Mouse (Mus musculus) intestine, postnatal 0 days (tissue): ENCODE data around the gene Clasp1. TPM values are rescaled to one million over a fixed set of nuclear protein-coding genes. Genes with fewer than 3 reads are reported as not detected.

Experiments
- ATAC-seq: fragments of 200-750 bp; cut with Nextera tagmentation; 2 replicates; pipeline ENCODE4 v1.8.0; 2017; ENCODE audit warnings: mild to moderate bottlenecking, moderate TSS enrichment, moderate library complexity
- H3K27ac ChIP-seq: fragments of 300-500 bp; sonication (generic); 2 replicates; pipeline ENCODE4 v1.5.1; 2014; ENCODE audit warnings: mild to moderate bottlenecking, low read depth, low read length, moderate library complexity
- H3K27me3 ChIP-seq: fragments of 300-500 bp; sonication (generic); replicated peaks from 2 replicates; pipeline ENCODE4 v1.6.1; 2014; ENCODE audit warnings: low read length, mixed read lengths; ENCODE audit not compliant: control insufficient read depth, insufficient read depth
- H3K36me3 ChIP-seq: fragments of 300-500 bp; sonication (generic); 2 replicates; pipeline ENCODE4 v1.6.1; 2014; ENCODE audit warnings: mild to moderate bottlenecking, moderate library complexity; ENCODE audit not compliant: control insufficient read depth, insufficient read depth
- H3K4me1 ChIP-seq: fragments of 300-500 bp; sonication (generic); replicated peaks from 2 replicates; pipeline ENCODE4 v1.6.1; 2014; ENCODE audit warnings: antibody characterized with exemption, low read length, mixed read lengths; ENCODE audit not compliant: control insufficient read depth, insufficient read depth
- H3K4me2 ChIP-seq: fragments of 300-500 bp; sonication (generic); replicated peaks from 2 replicates; pipeline ENCODE4 v1.6.1; 2014; ENCODE audit warnings: low read depth, mild to moderate bottlenecking, moderate library complexity
- H3K4me3 ChIP-seq: fragments of 300-500 bp; sonication (generic); 2 replicates; pipeline ENCODE4 v1.5.1; 2014; ENCODE audit warnings: low read depth, low read length
- H3K9ac ChIP-seq: fragments of 300-500 bp; sonication (generic); 2 replicates; pipeline ENCODE4 v1.6.1; 2014; ENCODE audit warnings: mild to moderate bottlenecking, low read depth, low read length
- H3K9me3 ChIP-seq: fragments of 300-500 bp; sonication (generic); 2 replicates; pipeline ENCODE4 v1.6.1; 2016; ENCODE audit warnings: mixed run types; ENCODE audit not compliant: control insufficient read depth
- CTCF ChIP-seq: sonication (generic); IDR thresholded peaks from 2 replicates; pipeline ENCODE4 v1.5.1; 2016; ENCODE audit warnings: low read depth, mild to moderate bottlenecking, control low read depth, antibody characterized with exemption, moderate library complexity
- WGBS: fragments of 180-500 bp; shearing (Covaris S2); extraction: QIAGEN DNeasy Blood & Tissue Kit; methylation state at CpG from one replicate; pipeline ENCODE4 v1.1.7; 2014; 5-methylcytosine and 5-hydroxymethylcytosine counted together
- polyA plus RNA-seq: library from polyadenylated mRNA; unstranded; fragments of >200 nt; fragmentation: Nextera tagmentation; extraction: Ambion mirVana; gene quantifications from 2 replicates; pipeline ENCODE4 v1.2.1, GENCODE M21; 2015

Clasp1 gene
- polyA plus RNA-seq, 1 experiment from 2014 or later = 8.7 TPM

GRCm38 (mm10) chr1:118485572-118485971 lies 96.7 kb downstream of the Clasp1 start:
- H3K4me3 ChIP-seq = no peak overlapping the region
- H3K4me2 ChIP-seq = no peak overlapping the region
- H3K4me1 ChIP-seq = no peaks in the 10 kb centered on the region
- H3K27me3 ChIP-seq = no peaks in the 10 kb centered on the region
- no peaks in the 10 kb centered on the region for H3K36me3 ChIP-seq
- H3K9me3 ChIP-seq = no peaks in the 10 kb centered on the region
- H3K27ac ChIP-seq = no peak overlapping the region
- 44% methylated on average over 3 of the region's 3 CpGs for WGBS
- TF ChIP-seq CTCF = no peak
- ATAC-seq = no peak
- H3K9ac ChIP-seq = no peak overlapping the region

GRCm38 (mm10) chr1:118486021-118486420 lies 97.2 kb downstream of the Clasp1 start:
- Histone ChIP-seq H3K4me1 (no peaks in the 10 kb centered on the region), H3K27me3 (no peaks in the 10 kb centered on the region), H3K27ac (no peak overlapping the region), H3K9ac (no peak overlapping the region), H3K4me2 (no peak overlapping the region), H3K4me3 (no peak overlapping the region), H3K9me3 (no peaks in the 10 kb centered on the region), H3K36me3 (no peaks in the 10 kb centered on the region)
- TF ChIP-seq CTCF = no peak
- ATAC-seq = no peak

- H3K9ac ChIP-seq = no peak overlapping the region
- 72% methylated on average over 3 of the region's 3 CpGs for WGBS
- no peak overlapping the region for H3K4me2 ChIP-seq
- no peaks in the 10 kb centered on the region for H3K27me3 ChIP-seq
- H3K36me3 ChIP-seq = peaks cover 3% of the 10 kb centered on the region; the same call in 1 of the 2 replicates
- ATAC-seq = no peak
- H3K4me3 ChIP-seq = no peak overlapping the region
- peak; percentile 70 for TF ChIP-seq CTCF
- no peak overlapping the region for H3K27ac ChIP-seq
- H3K4me1 ChIP-seq = no peaks in the 10 kb centered on the region
- H3K9me3 ChIP-seq = no peaks in the 10 kb centered on the region
Observed at GRCm38 (mm10) chr1:118492811-118493210, 104.0 kb downstream of the Clasp1 start.

GRCm38 (mm10) chr1:118494551-118494950 lies 105.7 kb downstream of the Clasp1 start:
- no peak for TF ChIP-seq CTCF
- Histone ChIP-seq H3K27ac (peak overlapping the region; percentile 46; the same call in 1 of the 2 replicates), H3K4me1 (no peaks in the 10 kb centered on the region), H3K36me3 (peaks cover 3% of the 10 kb centered on the region; the same call in 1 of the 2 replicates), H3K27me3 (no peaks in the 10 kb centered on the region), H3K9me3 (no peaks in the 10 kb centered on the region), H3K4me2 (no peak overlapping the region), H3K4me3 (no peak overlapping the region), H3K9ac (no peak overlapping the region)
- ATAC-seq = peak; percentile 73
- WGBS = 78% methylated on average over 9 of the region's 9 CpGs

- peak; percentile 41; the same call in 1 of the 2 replicates for ATAC-seq
- Histone ChIP-seq H3K27me3 (no peaks in the 10 kb centered on the region), H3K36me3 (peaks cover 37% of the 10 kb centered on the region), H3K27ac (no peak overlapping the region), H3K9me3 (no peaks in the 10 kb centered on the region), H3K9ac (no peak overlapping the region), H3K4me2 (no peak overlapping the region), H3K4me1 (no peaks in the 10 kb centered on the region), H3K4me3 (no peak overlapping the region)
- peak; percentile 92 for TF ChIP-seq CTCF
- WGBS = 73% methylated on average over 5 of the region's 5 CpGs
Observed at GRCm38 (mm10) chr1:118498311-118498710, 109.5 kb downstream of the Clasp1 start.

GRCm38 (mm10) chr1:118500606-118501005 lies 111.7 kb downstream of the Clasp1 start:
- Histone ChIP-seq H3K4me2 (no peak overlapping the region), H3K4me1 (no peaks in the 10 kb centered on the region), H3K27me3 (no peaks in the 10 kb centered on the region), H3K9ac (no peak overlapping the region), H3K27ac (no peak overlapping the region), H3K9me3 (no peaks in the 10 kb centered on the region), H3K36me3 (peaks cover 59% of the 10 kb centered on the region), H3K4me3 (no peak overlapping the region)
- no peak for TF ChIP-seq CTCF
- WGBS = 93% methylated on average over 11 of the region's 11 CpGs
- no peak for ATAC-seq

- H3K9ac ChIP-seq = no peak overlapping the region
- H3K27ac ChIP-seq = no peak overlapping the region
- H3K4me1 ChIP-seq = no peaks in the 10 kb centered on the region
- H3K4me2 ChIP-seq = no peak overlapping the region
- H3K4me3 ChIP-seq = no peak overlapping the region
- 91% methylated on average over 2 of the region's 2 CpGs for WGBS
- peaks cover 70% of the 10 kb centered on the region for H3K36me3 ChIP-seq
- no peak for ATAC-seq
- no peaks in the 10 kb centered on the region for H3K27me3 ChIP-seq
- H3K9me3 ChIP-seq = no peaks in the 10 kb centered on the region
- no peak for TF ChIP-seq CTCF
Observed at GRCm38 (mm10) chr1:118501691-118502090, 112.8 kb downstream of the Clasp1 start.
